Mouse (Mus musculus) CH12.LX (cell line): Measurements from ENCODE around the gene Map4k4.

Experiments
- CHD2 ChIP-seq: IDR thresholded peaks from 2 replicates; pipeline ENCODE4 v1.6.1; 2011; ENCODE audit warnings: low read length, improper control_type of control experiment
- CTCF ChIP-seq, 2 experiments: IDR thresholded peaks in 1 of 2; conservative IDR thresholded peaks in 1 of 2; 2 replicates each; pipeline ENCODE4 v1.5.1; 2011 to 2012; ENCODE audit warnings: low read depth in 2 of 2, low read length in 2 of 2, improper control_type of control experiment in 1 of 2, inconsistent platforms in 1 of 2, mild to moderate bottlenecking in 1 of 2, moderate library complexity in 1 of 2
- EP300 ChIP-seq: IDR thresholded peaks from 2 replicates; pipeline ENCODE4 v1.6.1; 2011; ENCODE audit warnings: low read length, improper control_type of control experiment
- HCFC1 ChIP-seq: IDR thresholded peaks from 2 replicates; pipeline ENCODE4 v1.6.1; 2012; ENCODE audit warnings: low read depth, mild to moderate bottlenecking, inconsistent platforms, low read length, improper control_type of control experiment
- MAFK ChIP-seq: IDR thresholded peaks from 2 replicates; pipeline ENCODE4 v1.6.1; 2011; ENCODE audit warnings: low read length, improper control_type of control experiment; ENCODE audit not compliant: insufficient replicate concordance
- MYC ChIP-seq: IDR thresholded peaks from 2 replicates; pipeline ENCODE4 v1.6.1; 2011; ENCODE audit warnings: low read depth, mild to moderate bottlenecking, improper control_type of control experiment, low read length
- NRF1 ChIP-seq: IDR thresholded peaks from 2 replicates; pipeline ENCODE4 v1.6.1; 2014; ENCODE audit warnings: low read depth, mild to moderate bottlenecking, inconsistent platforms, low read length, improper control_type of control experiment, moderate library complexity
- POLR2A ChIP-seq: IDR thresholded peaks from 2 replicates; pipeline ENCODE4 v1.6.1; 2011; ENCODE audit warnings: low read depth, mild to moderate bottlenecking, improper control_type of control experiment, low read length
- USF2 ChIP-seq: conservative IDR thresholded peaks from 2 replicates; pipeline ENCODE4 v1.6.1; 2011; ENCODE audit warnings: low read depth, low read length, improper control_type of control experiment
- ZNF384 ChIP-seq: IDR thresholded peaks from 2 replicates; pipeline ENCODE4 v1.6.1; 2012; ENCODE audit warnings: low read depth, low read length, improper control_type of control experiment, inconsistent platforms

DNA sequence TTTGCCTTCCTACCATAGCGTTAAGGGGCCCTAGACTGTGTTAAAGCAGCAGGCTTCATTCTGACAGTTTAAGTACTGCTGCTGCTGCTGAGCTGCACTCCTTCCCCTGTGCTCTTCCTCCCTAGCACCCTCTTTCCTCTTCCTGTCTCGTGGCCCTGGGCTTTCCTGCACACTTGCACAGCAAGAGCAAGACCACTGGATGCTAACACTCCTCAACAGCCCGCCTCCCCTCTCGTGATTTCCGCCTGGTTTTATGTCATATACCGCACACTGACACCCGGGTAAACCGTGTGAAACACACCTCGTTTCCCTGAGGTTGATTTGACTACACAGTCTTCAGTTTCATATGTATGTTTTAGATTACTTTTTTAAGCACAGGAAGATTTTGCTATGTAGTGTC, 86.1 kb downstream of the Map4k4 start:
- TF ChIP-seq NRF1 (no peak), POLR2A (no peak), MYC (no peak), EP300 (no peak), ZNF384 (no peak), CTCF (conservative IDR thresholded peaks at IDR 0.05 in 1 of 2, IDR thresholded peaks at IDR 0.05 in 1 of 2; ENCODE audit: low read depth in 2 of 2, low read length in 2 of 2) (no peak), MAFK (no peak), CHD2 (no peak), HCFC1 (no peak), USF2 (no peak)
